Mouse (Mus musculus) heart, postnatal 0 days (tissue): ENCODE measurements around the gene Umad1. TPM values are rescaled to one million over a fixed set of nuclear protein-coding genes. Genes with fewer than 3 reads are reported as not detected.

Source experiments
- ATAC-seq: fragments of 200-750 bp; cut with Nextera tagmentation; 2 replicates; pipeline ENCODE4 v1.8.0; 2017; ENCODE audit warnings: low read depth, moderate number of reproducible peaks, moderate library complexity; ENCODE audit not compliant: insufficient read depth
- DNase-seq: peaks from one replicate; pipeline ENCODE4 v3.0.0-alpha.2; 2016; ENCODE audit warnings: low spot score
- H3K27ac ChIP-seq: fragments of 300-500 bp; sonication (generic); 2 replicates; pipeline ENCODE4 v1.5.1; 2014; ENCODE audit warnings: low read depth, mild to moderate bottlenecking
- H3K27me3 ChIP-seq: fragments of 300-500 bp; sonication (generic); 2 replicates; pipeline ENCODE4 v1.6.1; 2014; ENCODE audit warnings: low read length, mixed read lengths; ENCODE audit not compliant: control insufficient read depth, insufficient read depth
- H3K36me3 ChIP-seq: fragments of 300-500 bp; sonication (generic); replicated peaks from 2 replicates; pipeline ENCODE4 v1.6.1; 2014; ENCODE audit warnings: low read length, mixed read lengths; ENCODE audit not compliant: control insufficient read depth, insufficient read depth
- H3K4me1 ChIP-seq: fragments of 300-500 bp; sonication (generic); 2 replicates; pipeline ENCODE4 v1.6.1; 2014; ENCODE audit warnings: antibody characterized with exemption; ENCODE audit not compliant: control insufficient read depth, insufficient read depth
- H3K4me2 ChIP-seq: fragments of 300-500 bp; sonication (generic); 2 replicates; pipeline ENCODE4 v1.6.1; 2014; ENCODE audit warnings: low read depth, mild to moderate bottlenecking, low read length, moderate library complexity
- H3K4me3 ChIP-seq: fragments of 300-500 bp; sonication (generic); 2 replicates; pipeline ENCODE4 v1.5.1; 2014; ENCODE audit warnings: low read depth, low read length
- H3K9ac ChIP-seq: fragments of 300-500 bp; sonication (generic); replicated peaks from 2 replicates; pipeline ENCODE4 v1.6.1; 2014; ENCODE audit warnings: low read depth, low read length, mixed read lengths
- H3K9me3 ChIP-seq: fragments of 300-500 bp; sonication (generic); replicated peaks from 2 replicates; pipeline ENCODE4 v1.6.1; 2016; ENCODE audit warnings: low read length; ENCODE audit not compliant: control insufficient read depth
- CTCF ChIP-seq: IDR thresholded peaks from 2 replicates; pipeline ENCODE4 v1.5.1; 2016; ENCODE audit warnings: antibody characterized with exemption, control low read depth, low read depth
- EP300 ChIP-seq: IDR thresholded peaks from 2 replicates; pipeline ENCODE4 v1.6.1; 2016; ENCODE audit warnings: antibody characterized with exemption, low read depth
- WGBS: fragments of 180-500 bp; shearing (Covaris S2); extraction: QIAGEN DNeasy Blood & Tissue Kit; methylation state at CpG from one replicate; pipeline ENCODE4 v1.1.7; 2014; 5-methylcytosine and 5-hydroxymethylcytosine counted together
- polyA plus RNA-seq: library from polyadenylated mRNA; unstranded; fragments of >200 nt; fragmentation: Nextera tagmentation; extraction: Ambion mirVana; gene quantifications from 2 replicates; pipeline ENCODE4 v1.2.1, GENCODE M21; 2015
- total RNA-seq: library from RNA; depleted of rRNA; stranded (reverse); fragments of >200 nt; gene quantifications from 2 replicates; pipeline ENCODE4 v1.2.3, GENCODE M21; 2014; ENCODE audit warnings: low replicate concordance

Umad1 gene
- total and polyA plus RNA-seq, 2 experiments from 2014 or later: 7.8 to 18.2 TPM

- H3K9ac ChIP-seq: peak overlapping the region; percentile 57
- H3K27ac ChIP-seq: peak overlapping the region; percentile 28
- DNase-seq (no peak), ATAC-seq (no peak)
- WGBS: 0% methylated on average over 8 of the region's 8 CpGs
- TF ChIP-seq EP300 (no peak), CTCF (no peak)
- peak overlapping the region; percentile 69 for H3K4me2 ChIP-seq
- peaks cover 8% of the 10 kb centered on the region for H3K4me1 ChIP-seq
- no peaks in the 10 kb centered on the region for H3K27me3 ChIP-seq
- H3K9me3 ChIP-seq: no peaks in the 10 kb centered on the region
- peaks cover 12% of the 10 kb centered on the region; the same call in 1 of the 2 replicates for H3K36me3 ChIP-seq
- peak overlapping the region; percentile 62 for H3K4me3 ChIP-seq
Observed at GRCm38 (mm10) chr6:8259667-8260044, 568 bp downstream of the Umad1 start.

GRCm38 (mm10) chr6:8271047-8271446, 12.0 kb downstream of the Umad1 start:
- no peak overlapping the region for H3K9ac ChIP-seq
- ATAC-seq (no peak), DNase-seq (no peak)
- WGBS: 89% methylated on average over 3 of the region's 3 CpGs
- no peaks in the 10 kb centered on the region for H3K27me3 ChIP-seq
- no peak for TF ChIP-seq EP300
- no peak for TF ChIP-seq CTCF
- H3K4me2 ChIP-seq: no peak overlapping the region
- H3K9me3 ChIP-seq: no peaks in the 10 kb centered on the region
- H3K4me3 ChIP-seq: no peak overlapping the region
- H3K4me1 ChIP-seq: no peaks in the 10 kb centered on the region
- no peak overlapping the region for H3K27ac ChIP-seq
- H3K36me3 ChIP-seq: 0 out of 2 replicates have a peak, but pooled peaks cover 5% of the 10 kb centered on the region

DNA sequence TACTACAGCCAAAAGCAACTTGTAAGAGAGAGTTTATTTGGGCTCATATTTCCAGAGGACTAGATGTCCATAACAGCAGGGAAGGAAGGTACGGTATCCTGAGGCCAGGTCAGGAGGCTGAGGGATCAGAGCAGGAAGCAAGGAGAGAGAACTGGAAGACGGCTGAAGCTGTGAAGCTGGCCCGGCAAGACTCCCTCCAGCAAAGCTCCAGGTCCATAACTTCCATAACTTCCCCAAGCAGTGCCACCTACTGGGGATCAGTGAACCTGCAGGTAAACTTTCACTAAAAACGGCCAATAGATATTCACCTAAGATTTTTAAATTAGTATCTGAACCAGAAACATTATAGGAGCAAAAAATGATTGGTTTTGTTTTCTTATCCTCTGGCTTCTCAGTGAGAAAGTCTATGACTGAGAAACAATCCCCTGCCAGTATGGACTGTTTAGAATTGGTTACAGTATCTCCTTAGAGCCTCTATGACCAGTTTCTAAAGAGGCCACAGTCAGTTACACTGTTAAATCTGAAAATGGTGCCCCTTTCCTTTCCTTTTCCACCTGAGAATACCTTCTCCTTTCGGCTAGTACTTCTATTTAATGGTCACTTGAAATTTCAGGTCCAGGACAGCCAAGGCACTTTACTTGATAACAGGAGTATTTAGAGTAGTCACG, 15.4 kb downstream of the Umad1 start:
- peak; percentile 74 for DNase-seq
- 29% methylated on average over 6 of the region's 6 CpGs for WGBS
- H3K4me2 ChIP-seq: no peak overlapping the region
- no peak for TF ChIP-seq EP300
- peak; percentile 68 for TF ChIP-seq CTCF
- no peaks in the 10 kb centered on the region for H3K27me3 ChIP-seq
- H3K36me3 ChIP-seq: 0 out of 2 replicates have a peak, but pooled peaks cover 5% of the 10 kb centered on the region
- H3K9me3 ChIP-seq: no peaks in the 10 kb centered on the region
- ATAC-seq: no peak; the same call in 1 of the 2 replicates
- peak overlapping the region; percentile 76 for H3K27ac ChIP-seq
- no peak overlapping the region for H3K9ac ChIP-seq
- H3K4me3 ChIP-seq: no peak overlapping the region
- H3K4me1 ChIP-seq: no peaks in the 10 kb centered on the region

GRCm38 (mm10) chr6:8275098-8275497, 16.0 kb downstream of the Umad1 start:
- Histone ChIP-seq H3K9me3 (no peaks in the 10 kb centered on the region), H3K27me3 (no peaks in the 10 kb centered on the region), H3K36me3 (0 out of 2 replicates have a peak, but pooled peaks cover 5% of the 10 kb centered on the region), H3K4me2 (no peak overlapping the region), H3K9ac (no peak overlapping the region), H3K27ac (peak overlapping the region; percentile 76), H3K4me1 (no peaks in the 10 kb centered on the region), H3K4me3 (no peak overlapping the region)
- 13% methylated on average over 1 of the region's 1 CpGs for WGBS
- DNase-seq: peak; percentile 55
- ATAC-seq: peak; percentile 66
- TF ChIP-seq EP300 (no peak), CTCF (peak; percentile 72)

GRCm38 (mm10) chr6:8276431-8276830, 17.3 kb downstream of the Umad1 start:
- Histone ChIP-seq H3K27me3 (no peaks in the 10 kb centered on the region), H3K9me3 (no peaks in the 10 kb centered on the region), H3K4me2 (no peak overlapping the region), H3K4me3 (no peak overlapping the region), H3K4me1 (no peaks in the 10 kb centered on the region), H3K9ac (no peak overlapping the region), H3K36me3 (no peaks in the 10 kb centered on the region), H3K27ac (no peak overlapping the region)
- DNase-seq (no peak), ATAC-seq (no peak)
- TF ChIP-seq CTCF (no peak), EP300 (no peak)
- WGBS: 22% methylated on average over 4 of the region's 4 CpGs

DNA sequence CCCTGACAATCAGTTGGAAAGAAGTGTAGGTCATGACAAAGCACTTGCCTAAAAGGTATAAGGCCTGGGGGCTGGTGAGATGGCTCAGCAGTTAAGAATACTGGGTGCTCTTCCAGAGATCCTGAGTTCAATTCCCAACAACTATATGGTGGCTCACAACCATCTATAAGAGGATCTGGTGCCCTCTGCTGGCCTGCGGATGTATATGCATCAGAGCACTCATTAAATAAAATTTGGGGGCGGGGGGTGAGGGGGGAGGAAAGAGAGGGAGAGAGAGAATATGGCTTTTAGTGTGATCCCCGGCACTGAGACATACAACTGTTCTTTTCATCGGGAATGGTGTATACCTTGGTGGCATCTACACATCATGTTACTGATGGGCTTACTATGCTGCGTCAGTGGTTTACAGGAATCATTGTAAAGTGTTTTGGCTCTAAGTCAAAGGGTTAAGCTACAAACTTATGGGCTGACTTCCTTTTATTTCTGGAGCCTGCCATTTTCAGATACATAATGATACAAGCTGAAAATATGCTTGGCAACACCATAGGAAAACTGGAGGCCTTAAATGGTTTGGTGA, 19.4 kb downstream of the Umad1 start:
- Histone ChIP-seq H3K9ac (no peak overlapping the region), H3K27me3 (no peaks in the 10 kb centered on the region), H3K27ac (no peak overlapping the region), H3K4me3 (no peak overlapping the region), H3K9me3 (no peaks in the 10 kb centered on the region), H3K4me1 (no peaks in the 10 kb centered on the region), H3K36me3 (no peaks in the 10 kb centered on the region), H3K4me2 (no peak overlapping the region)
- WGBS: 77% methylated on average over 5 of the region's 5 CpGs
- TF ChIP-seq CTCF (no peak), EP300 (no peak)
- ATAC-seq: no peak
- DNase-seq: no peak
